Mouse (Mus musculus) heart, postnatal 0 days (tissue): ENCODE measurements around the gene Gabrd.

ENCODE experiments used
- CTCF ChIP-seq: IDR thresholded peaks from 2 replicates; pipeline ENCODE4 v1.5.1; 2016; ENCODE audit warnings: antibody characterized with exemption, control low read depth, low read depth
- EP300 ChIP-seq: IDR thresholded peaks from 2 replicates; pipeline ENCODE4 v1.6.1; 2016; ENCODE audit warnings: antibody characterized with exemption, low read depth

DNA sequence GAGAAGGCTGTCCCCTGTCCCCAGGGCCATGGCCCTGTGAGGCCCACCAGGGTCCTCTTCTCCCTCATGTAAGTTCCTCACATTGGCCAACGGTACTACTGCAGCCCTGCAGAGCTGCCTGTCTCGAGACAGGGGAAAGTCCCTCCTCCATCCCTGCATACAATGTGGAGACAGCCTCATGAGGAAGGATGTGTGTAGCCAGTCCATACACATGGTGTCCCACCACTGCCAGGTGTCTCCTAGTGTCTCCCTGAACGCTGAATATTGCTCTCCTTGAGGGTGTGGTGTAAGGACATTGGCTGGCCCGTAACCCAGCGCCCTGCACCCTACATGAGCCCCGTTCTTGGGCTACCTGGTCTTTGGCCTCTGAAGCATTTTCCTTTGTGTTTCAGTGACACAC lies 28.4 kb upstream of the Gabrd start:
- no peak for TF ChIP-seq CTCF
- TF ChIP-seq EP300 = no peak
